Mouse (Mus musculus) limb, embryonic 10.5 days (tissue): ENCODE data around the gene Vmn1r221. TPM values are rescaled to one million over a fixed set of nuclear protein-coding genes. Genes with fewer than 3 reads are reported as not detected.
A peak's percentile ranks its signal among the peaks of the same experiment; 100 is the strongest.
"Not testable (repeated sequence)": the region's sequence is repeated elsewhere in the genome, so short reads cannot be mapped to it uniquely, and the experiment has no call there.

Experiments used
- DNase-seq: peaks from one replicate; pipeline ENCODE4 v3.0.0-alpha.2; 2017; ENCODE audit warnings: low spot score
- H3K27ac ChIP-seq: fragments of 300-500 bp; sonication (generic); 2 replicates; pipeline ENCODE4 v1.5.1; 2016; ENCODE audit warnings: mild to moderate bottlenecking
- H3K27me3 ChIP-seq: fragments of 300-500 bp; sonication (generic); 2 replicates; pipeline ENCODE4 v1.6.1; 2016; ENCODE audit warnings: low read depth, mild to moderate bottlenecking; ENCODE audit not compliant: poor library complexity, severe bottlenecking
- H3K36me3 ChIP-seq: fragments of 300-500 bp; sonication (generic); 2 replicates; pipeline ENCODE4 v1.6.1; 2016; ENCODE audit warnings: mild to moderate bottlenecking, moderate library complexity
- H3K4me1 ChIP-seq: fragments of 300-500 bp; sonication (generic); 2 replicates; pipeline ENCODE4 v1.6.1; 2016
- H3K4me3 ChIP-seq: fragments of 300-500 bp; sonication (generic); 2 replicates; pipeline ENCODE4 v1.5.1; 2016; ENCODE audit warnings: mild to moderate bottlenecking, moderate library complexity
- H3K9me3 ChIP-seq: fragments of 300-500 bp; sonication (generic); replicated peaks from 2 replicates; pipeline ENCODE4 v1.6.1; 2016; ENCODE audit warnings: mild to moderate bottlenecking
- WGBS: fragments of 180-500 bp; shearing (Covaris S2); methylation state at CpG from one replicate; pipeline ENCODE4 v1.1.7; 2016; 5-methylcytosine and 5-hydroxymethylcytosine counted together
- polyA plus RNA-seq: library from polyadenylated mRNA; unstranded; fragments of >200 nt; fragmentation: Nextera tagmentation; extraction: Ambion mirVana; gene quantifications from 2 replicates; pipeline ENCODE4 v1.2.1, GENCODE M21; 2016

Gene Vmn1r221
- polyA plus RNA-seq, result not detected in 2 replicates

DNA sequence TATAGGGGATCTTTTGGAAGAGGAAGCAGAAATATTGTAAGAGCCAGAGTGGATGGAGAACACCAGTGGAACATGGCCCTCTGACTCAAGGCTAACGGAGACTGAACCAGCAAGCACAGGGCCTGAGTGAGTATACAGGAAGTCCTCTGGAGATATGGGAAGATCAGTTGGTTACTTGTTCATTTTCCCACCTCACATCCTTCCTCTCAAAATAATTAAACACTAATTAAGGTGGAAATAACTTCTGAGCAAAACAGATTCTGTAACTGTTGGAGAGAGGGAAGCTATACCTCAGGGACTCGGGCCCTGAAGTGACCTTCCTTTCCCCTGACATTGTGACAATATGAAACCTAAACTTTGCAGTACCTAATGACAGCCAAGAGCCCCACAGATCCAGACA is at the start of gene Vmn1r221:
Vmn1r221 (plus strand) TSS at position 301 of the 400 bp plus-strand sequence.
- not testable (repeated sequence) for DNase-seq
- 93% methylated on average over 2 of the region's 2 CpGs for WGBS

DNA sequence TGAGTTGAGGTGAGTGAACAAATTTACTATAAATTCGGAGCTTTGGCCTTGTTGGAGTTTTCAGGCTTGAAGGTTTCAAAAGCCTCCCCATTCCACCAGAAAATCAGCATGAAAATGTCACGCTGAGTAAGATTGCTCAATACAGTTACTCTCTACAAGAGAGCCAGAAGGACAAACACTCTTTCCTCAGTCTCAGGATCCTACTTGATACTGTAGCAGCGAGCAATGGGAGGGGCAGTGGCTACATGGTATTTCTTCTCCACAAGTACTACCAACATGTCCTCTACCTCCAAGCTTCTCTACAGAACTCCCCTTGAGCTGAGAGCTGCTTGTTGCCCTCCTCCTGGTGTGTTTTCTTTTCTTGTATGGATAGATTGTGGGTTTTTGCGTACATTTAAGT is 47.5 kb upstream of the Vmn1r221 start:
- H3K27me3 ChIP-seq, DNase-seq, H3K4me3 ChIP-seq, H3K27ac ChIP-seq, H3K9me3 ChIP-seq, H3K4me1 ChIP-seq, H3K36me3 ChIP-seq: not testable (repeated sequence)
- 86% methylated on average over 4 of the region's 4 CpGs for WGBS

More for the DNA sequence above, at the start of gene Vmn1r221:
- not testable (repeated sequence) for H3K27me3 ChIP-seq, H3K4me1 ChIP-seq, H3K27ac ChIP-seq, H3K4me3 ChIP-seq, H3K9me3 ChIP-seq, H3K36me3 ChIP-seq

DNA sequence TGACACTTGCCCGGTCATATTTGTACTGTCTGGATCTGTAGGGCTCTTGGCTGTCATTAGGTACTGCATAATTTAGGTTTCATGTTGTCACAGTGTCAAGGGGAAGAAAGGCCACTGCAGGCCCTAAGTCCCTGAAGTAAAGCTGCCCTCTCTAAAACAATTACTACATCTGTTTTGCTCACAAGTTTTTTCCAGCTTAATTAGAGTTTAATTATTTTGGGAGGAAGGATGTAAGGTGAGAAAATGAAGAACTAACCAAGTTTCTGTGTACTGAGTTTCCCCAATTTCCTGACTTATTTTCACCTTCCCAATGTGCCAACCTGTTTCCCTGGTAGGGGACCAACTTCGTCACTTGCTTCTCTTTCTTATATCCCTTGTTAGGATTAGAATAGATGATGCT is 26.1 kb upstream of the Vmn1r221 start, which contains the start of gene Vmn1r220:
Vmn1r220 (minus strand) TSS at position 101 of the 400 bp plus-strand sequence.
- H3K4me1 ChIP-seq, result no peaks in the 10 kb centered on the region
- H3K36me3 ChIP-seq, result no peaks in the 10 kb centered on the region
- 85% methylated on average over 2 of the region's 2 CpGs for WGBS
- no peak within 1 kb of the TSS for H3K4me3 ChIP-seq
- no peaks in the 10 kb centered on the region for H3K9me3 ChIP-seq
- no peak within 1 kb of the TSS for H3K27ac ChIP-seq
- H3K27me3 ChIP-seq, result no peaks in the 10 kb centered on the region
- DNase-seq, result no peak

DNA sequence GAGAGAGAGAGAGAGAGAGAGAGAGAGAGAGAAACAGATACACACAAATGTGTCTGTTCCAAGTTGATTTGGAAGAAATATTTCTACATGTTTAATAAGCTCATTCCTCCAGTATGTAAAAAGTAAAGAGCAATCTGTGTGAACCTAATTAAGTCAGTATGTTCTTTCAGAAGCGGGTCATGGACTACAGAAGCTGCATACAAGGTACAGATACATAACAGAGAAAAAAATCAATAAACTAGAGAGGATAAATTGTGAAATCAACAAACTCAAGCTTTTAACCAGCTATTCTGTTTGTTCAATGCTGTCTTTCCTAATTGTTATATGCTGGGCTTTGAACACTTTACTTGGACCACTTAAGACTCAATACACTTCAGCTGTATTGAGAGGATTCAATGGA is 10.0 kb upstream of the Vmn1r221 start:
- not testable (repeated sequence) for H3K4me3 ChIP-seq, H3K27me3 ChIP-seq, H3K4me1 ChIP-seq, H3K36me3 ChIP-seq, H3K9me3 ChIP-seq, DNase-seq, H3K27ac ChIP-seq
- 89% methylated on average over 1 of the region's 1 CpGs for WGBS

DNA sequence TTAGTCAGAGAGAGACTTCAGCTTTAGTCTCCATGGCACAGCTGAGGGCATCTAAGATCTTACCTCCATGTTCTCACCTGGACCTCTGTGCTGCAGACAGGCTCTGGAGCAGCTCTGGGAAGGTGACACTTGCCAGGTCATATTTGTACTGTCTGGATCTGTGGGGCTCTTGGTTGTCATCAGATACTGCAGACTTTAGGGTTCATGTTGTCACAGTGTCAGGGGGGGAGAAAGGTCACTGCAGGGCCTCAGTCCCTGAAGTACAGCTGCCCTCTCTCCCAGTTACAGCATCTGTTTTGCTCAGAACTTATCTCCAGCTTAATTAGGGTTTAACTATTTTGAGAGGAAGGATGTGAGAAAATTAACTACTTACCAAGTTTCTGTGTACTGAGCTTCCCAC is 21.9 kb downstream of the Vmn1r221 start, which contains the start of gene Vmn1r222:
Vmn1r222 (minus strand) TSS at position 101 of the 400 bp plus-strand sequence.
- H3K36me3 ChIP-seq, H3K27ac ChIP-seq, H3K4me3 ChIP-seq, H3K9me3 ChIP-seq, DNase-seq, H3K4me1 ChIP-seq, H3K27me3 ChIP-seq: not testable (repeated sequence)

DNA sequence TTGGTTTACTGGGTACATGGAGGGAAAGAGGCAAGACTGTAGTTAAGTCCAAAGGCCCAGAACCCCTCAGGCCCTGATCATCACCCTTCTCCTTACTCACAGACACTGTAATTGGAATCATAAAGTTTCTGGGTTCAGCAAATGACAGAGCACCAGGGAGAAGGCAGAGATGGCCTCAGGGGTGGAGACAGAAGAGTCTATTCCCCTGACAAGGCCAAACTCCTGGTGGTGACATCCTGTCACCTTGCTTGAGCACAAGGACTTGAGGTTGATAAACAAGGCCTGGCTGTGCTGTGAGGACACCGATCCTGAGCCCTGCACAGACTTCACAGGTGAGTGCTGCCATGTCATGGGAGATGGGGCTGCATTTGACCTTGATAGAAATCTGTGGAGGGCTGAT is 32.9 kb downstream of the Vmn1r221 start, which contains the start of gene Vmn1r223:
Vmn1r223 (plus strand) TSS at position 301 of the 400 bp plus-strand sequence.
- not testable (repeated sequence) for H3K27ac ChIP-seq, H3K9me3 ChIP-seq, H3K4me1 ChIP-seq, H3K27me3 ChIP-seq, H3K4me3 ChIP-seq, H3K36me3 ChIP-seq, DNase-seq
- WGBS, result 83% methylated on average over 1 of the region's 1 CpGs

DNA sequence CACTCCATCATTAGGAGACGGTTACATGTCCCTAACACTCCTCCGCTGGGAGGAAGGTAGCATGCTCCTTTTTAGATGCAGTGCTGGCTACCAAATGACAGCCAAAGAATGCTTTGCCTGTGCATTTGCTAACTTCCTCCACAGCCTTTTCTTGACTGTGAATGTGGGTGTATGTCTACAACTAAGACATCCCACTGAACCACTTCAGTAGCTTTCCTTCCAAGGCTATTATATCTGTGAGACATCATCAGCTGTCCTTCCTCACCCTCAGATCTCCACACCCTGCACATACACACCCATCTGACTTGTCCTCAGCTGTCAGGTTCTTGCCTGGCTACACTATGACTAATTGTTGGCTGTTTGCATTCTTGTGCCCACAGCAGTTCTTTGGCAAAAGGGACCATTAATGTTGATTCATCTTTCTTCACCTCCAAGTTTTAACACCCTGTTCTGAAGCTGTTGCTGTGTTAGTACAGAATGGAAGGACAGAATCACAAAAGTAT is 44.7 kb downstream of the Vmn1r221 start:
- WGBS, result 94% methylated on average over 2 of the region's 2 CpGs
- H3K27ac ChIP-seq, result no peak overlapping the region
- H3K9me3 ChIP-seq, result no peaks in the 10 kb centered on the region
- no peak overlapping the region for H3K4me3 ChIP-seq
- no peaks in the 10 kb centered on the region for H3K27me3 ChIP-seq
- no peaks in the 10 kb centered on the region for H3K36me3 ChIP-seq
- no peak for DNase-seq
- H3K4me1 ChIP-seq, result no peaks in the 10 kb centered on the region

DNA sequence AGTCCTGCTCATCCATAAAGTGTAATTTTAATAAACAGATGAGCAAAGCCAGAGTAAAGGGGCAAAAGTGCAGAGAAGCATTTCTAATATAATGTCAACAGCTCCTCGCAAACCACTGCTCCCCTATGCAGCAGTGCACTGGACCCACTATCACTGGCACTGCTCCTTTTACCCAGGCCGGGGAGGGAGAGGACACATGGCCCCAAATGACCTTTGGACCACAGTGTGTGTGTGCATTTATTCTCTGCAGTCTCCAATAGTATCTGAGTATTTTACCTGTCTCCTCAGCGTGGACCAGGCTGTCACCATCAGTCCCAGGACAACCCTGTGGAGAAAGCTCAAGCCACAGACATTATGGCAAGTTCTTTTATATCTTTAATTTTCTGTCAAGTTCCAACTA is 54.7 kb downstream of the Vmn1r221 start:
- not testable (repeated sequence) for H3K27me3 ChIP-seq, DNase-seq, H3K9me3 ChIP-seq, H3K4me3 ChIP-seq, H3K36me3 ChIP-seq, H3K27ac ChIP-seq
- peaks cover 10% of the 10 kb centered on the region for H3K4me1 ChIP-seq
- WGBS, result 98% methylated on average over 3 of the region's 3 CpGs

DNA sequence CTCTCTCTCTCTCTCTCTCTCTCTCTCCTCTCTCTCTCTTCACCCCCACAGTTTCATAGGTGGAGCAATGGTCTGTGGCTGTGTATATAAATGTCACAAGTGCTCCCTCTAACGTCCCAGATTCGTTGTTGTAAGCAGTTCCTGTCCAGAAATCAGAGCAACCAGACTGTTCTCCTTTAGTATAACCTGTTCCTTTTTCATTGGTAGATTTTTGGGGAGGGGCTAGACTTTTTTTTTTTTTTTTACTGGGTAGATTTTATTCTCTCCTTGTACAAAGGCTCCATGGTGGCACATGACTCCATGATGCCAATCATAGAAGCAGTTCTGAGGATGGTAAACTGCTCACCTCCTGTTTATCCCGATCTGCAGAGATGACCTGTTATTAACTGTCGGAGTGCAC is 55.2 kb downstream of the Vmn1r221 start:
- peaks cover 10% of the 10 kb centered on the region for H3K4me1 ChIP-seq
- DNase-seq, H3K36me3 ChIP-seq, H3K27ac ChIP-seq, H3K27me3 ChIP-seq, H3K9me3 ChIP-seq, H3K4me3 ChIP-seq: not testable (repeated sequence)
- WGBS, result 57% methylated on average over 4 of the region's 4 CpGs

DNA sequence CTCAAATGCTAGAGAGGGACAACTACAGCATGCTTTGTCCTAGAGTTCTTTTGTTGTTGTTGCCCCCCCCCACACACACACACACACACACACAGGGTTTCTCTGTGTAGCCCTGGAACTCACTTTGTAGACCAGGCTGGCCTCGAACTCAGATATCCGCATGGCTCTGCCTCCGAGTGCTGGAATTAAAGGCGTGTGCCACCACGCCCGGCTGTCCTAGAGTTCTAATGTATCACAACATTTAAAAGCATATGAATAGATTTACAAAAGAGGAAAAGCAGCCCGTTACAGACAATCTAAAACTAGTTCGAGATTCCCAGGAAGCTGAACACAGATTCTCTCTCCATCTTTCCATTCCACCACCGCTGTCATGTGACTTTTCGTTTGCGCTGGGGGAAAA is 55.8 kb downstream of the Vmn1r221 start:
- DNase-seq, result no peak
- Histone ChIP-seq H3K4me1 (peaks cover 10% of the 10 kb centered on the region), H3K4me3 (peak overlapping the region; percentile 53), H3K27ac (no peak overlapping the region), H3K36me3 (no peaks in the 10 kb centered on the region), H3K27me3 (no peaks in the 10 kb centered on the region), H3K9me3 (no peaks in the 10 kb centered on the region)
- WGBS, result 22% methylated on average over 11 of the region's 11 CpGs

DNA sequence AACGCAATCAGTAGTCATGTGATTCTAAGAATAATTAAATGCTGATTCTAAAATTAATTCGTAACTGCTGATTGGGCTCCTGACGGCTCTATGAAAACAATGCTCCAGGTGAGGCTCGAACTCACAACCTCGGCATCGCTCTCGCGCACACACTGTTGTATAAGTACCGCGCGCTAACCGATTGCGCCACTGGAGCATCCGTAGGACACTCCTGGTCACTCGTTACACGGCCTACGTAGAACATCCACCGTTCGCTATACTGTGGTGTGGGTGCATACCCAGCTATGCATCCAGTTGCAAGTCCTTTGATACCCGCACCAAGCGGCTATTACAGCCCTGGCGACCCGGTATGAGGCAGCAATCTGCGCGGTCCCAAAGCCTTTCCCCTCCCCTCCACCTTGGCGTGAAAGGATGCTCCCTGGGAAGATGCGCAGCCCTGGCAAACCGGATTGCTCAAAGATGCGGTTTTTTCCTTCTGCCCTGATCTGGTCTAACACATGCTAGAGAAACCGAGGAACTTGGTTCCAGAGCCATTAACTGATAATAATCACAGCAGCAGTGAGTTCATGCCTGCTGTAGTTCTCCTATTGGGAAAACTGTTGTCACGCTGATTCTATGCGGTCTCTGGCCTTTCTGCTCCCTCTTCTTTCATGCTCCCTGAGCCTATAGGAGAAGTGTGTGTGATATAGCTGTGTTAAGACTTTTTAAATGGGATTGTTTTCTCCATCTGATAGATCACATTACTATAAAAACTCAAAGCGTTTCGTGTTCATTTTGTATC is 56.6 kb downstream of the Vmn1r221 start:
- H3K27me3 ChIP-seq, result no peaks in the 10 kb centered on the region
- H3K9me3 ChIP-seq, result no peaks in the 10 kb centered on the region
- H3K4me1 ChIP-seq, result peaks cover 10% of the 10 kb centered on the region
- no peaks in the 10 kb centered on the region for H3K36me3 ChIP-seq
- DNase-seq, result peak; percentile 70
- no peak overlapping the region for H3K27ac ChIP-seq
- H3K4me3 ChIP-seq, result peak overlapping the region; percentile 53
- 1% methylated on average over 34 of the region's 34 CpGs for WGBS
